Mouse (Mus musculus) myocyte (in vitro differentiated cells): ENCODE measurements around the gene Pola2. TPM values are rescaled to one million over a fixed set of nuclear protein-coding genes. Genes with fewer than 3 reads are reported as not detected.
A peak's percentile ranks its signal among the peaks of the same experiment; 100 is the strongest.

ENCODE experiments used
- H3K27me3 ChIP-seq: one replicate; pipeline ENCODE4 v1.6.1; 2011; ENCODE audit not compliant: control insufficient read depth, insufficient read depth, insufficient read length
- H3K36me3 ChIP-seq: one replicate; pipeline ENCODE4 v1.6.1; 2011; ENCODE audit not compliant: control insufficient read depth, insufficient read depth
- H3K4me2 ChIP-seq: one replicate; pipeline ENCODE4 v1.6.1; 2011; ENCODE audit warnings: low read depth, control low read depth
- H3K4me3 ChIP-seq: one replicate; pipeline ENCODE4 v1.5.1; 2011; ENCODE audit warnings: mild to moderate bottlenecking, control low read depth, moderate library complexity
- H3K79me2 ChIP-seq: one replicate; pipeline ENCODE4 v1.6.1; 2011; ENCODE audit not compliant: control insufficient read depth, insufficient read depth
- H3ac ChIP-seq: one replicate; pipeline ENCODE4 v1.6.1; 2011; ENCODE audit not compliant: control insufficient read depth, insufficient read length
- CEBPB ChIP-seq: IDR thresholded peaks from 2 replicates; pipeline ENCODE4 v1.6.1; 2011; ENCODE audit warnings: mild to moderate bottlenecking, moderate library complexity; ENCODE audit not compliant: poor library complexity, insufficient read depth, severe bottlenecking
- E2F4 ChIP-seq: IDR thresholded peaks from one replicate; pipeline ENCODE4 v1.6.1; 2011; ENCODE audit warnings: mild to moderate bottlenecking, control low read depth, moderate library complexity; ENCODE audit not compliant: insufficient read depth
- MAX ChIP-seq: IDR thresholded peaks from one replicate; pipeline ENCODE4 v1.6.1; 2011; ENCODE audit warnings: low read depth, mild to moderate bottlenecking, control low read depth
- MYOD1 ChIP-seq, 3 experiments: IDR thresholded peaks; one replicate each; pipeline ENCODE4 v1.6.1; 2011; ENCODE audit warnings: control low read depth in 2 of 3, low read depth in 2 of 3, mild to moderate bottlenecking in 2 of 3, moderate library complexity in 1 of 3; ENCODE audit not compliant: insufficient read length in 2 of 3, control insufficient read depth in 1 of 3
- MYOG ChIP-seq, 3 experiments: IDR thresholded peaks; one replicate each; pipeline ENCODE4 v1.6.1; 2011; ENCODE audit warnings: control low read depth in 2 of 3, low read depth in 2 of 3, mild to moderate bottlenecking in 2 of 3; ENCODE audit not compliant: insufficient read length in 2 of 3, control insufficient read depth in 1 of 3, insufficient read depth in 1 of 3
- POLR2A ChIP-seq: IDR thresholded peaks from one replicate; pipeline ENCODE4 v1.6.1; 2011; ENCODE audit warnings: low read depth, mild to moderate bottlenecking, control low read depth, moderate library complexity; ENCODE audit not compliant: insufficient read length
- POLR2AphosphoS2 ChIP-seq: IDR thresholded peaks from one replicate; pipeline ENCODE4 v1.6.1; 2011; ENCODE audit warnings: low read depth, control low read depth; ENCODE audit not compliant: insufficient read length
- REST ChIP-seq: IDR thresholded peaks from one replicate; pipeline ENCODE4 v1.6.1; 2011; ENCODE audit warnings: mild to moderate bottlenecking, control low read depth, moderate library complexity; ENCODE audit not compliant: insufficient read depth, insufficient read length
- SRF ChIP-seq: IDR thresholded peaks from one replicate; pipeline ENCODE4 v1.6.1; 2011; ENCODE audit warnings: low read depth; ENCODE audit not compliant: control insufficient read depth, insufficient read length
- TCF12 ChIP-seq: IDR thresholded peaks from one replicate; pipeline ENCODE4 v1.6.1; 2011; ENCODE audit warnings: mild to moderate bottlenecking, control low read depth; ENCODE audit not compliant: poor library complexity, insufficient read depth, severe bottlenecking
- TCF3 ChIP-seq: IDR thresholded peaks from one replicate; pipeline ENCODE4 v1.6.1; 2011; ENCODE audit warnings: low read depth, control low read depth; ENCODE audit not compliant: insufficient read length
- USF1 ChIP-seq: IDR thresholded peaks from one replicate; pipeline ENCODE4 v1.6.1; 2011; ENCODE audit warnings: low read depth, mild to moderate bottlenecking, control low read depth, moderate library complexity
- polyA plus RNA-seq: library from polyadenylated mRNA; unstranded; fragments of >200 nt; fragmentation: generic; extraction: Trizol; gene quantifications from one replicate; pipeline ENCODE4 v1.2.1, GENCODE M21; 2012; ENCODE audit warnings: missing spikeins

Pola2 gene
- polyA plus RNA-seq, 1 experiment, result 11.9 TPM

GRCm38 (mm10) chr19:5990921-5991320 is 26.9 kb upstream of the Pola2 start:
- Histone ChIP-seq H3K79me2 (no peaks in the 10 kb centered on the region), H3K4me3 (no peak overlapping the region), H3K4me2 (peak overlapping the region; percentile 34)

DNA sequence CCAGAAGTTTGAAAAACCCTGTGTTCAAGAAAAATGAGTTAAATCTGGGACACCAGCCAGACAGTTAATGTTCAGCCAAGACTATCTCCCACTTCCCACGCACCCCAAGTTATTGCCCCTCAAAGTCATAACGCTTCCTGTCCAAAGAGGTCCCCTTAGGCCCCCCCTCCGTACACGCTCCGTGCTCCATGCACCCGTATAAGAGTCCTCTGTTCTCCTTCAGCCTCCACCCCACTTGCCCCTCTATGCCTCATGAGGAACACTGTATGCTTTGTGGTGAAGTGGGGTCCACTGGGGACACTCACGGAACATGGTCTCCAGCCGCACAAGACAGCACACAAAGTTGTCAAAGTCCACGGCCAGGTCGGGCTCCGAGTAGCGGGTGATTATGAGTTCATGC is 26.0 kb upstream of the Pola2 start:
- Histone ChIP-seq H3K27me3 (no peaks in the 10 kb centered on the region), H3ac (no peak overlapping the region), H3K4me2 (no peak overlapping the region), H3K36me3 (peaks cover 21% of the 10 kb centered on the region), H3K79me2 (no peaks in the 10 kb centered on the region), H3K4me3 (no peak overlapping the region)
- TF ChIP-seq POLR2AphosphoS2 (no peak), MYOD1 (IDR thresholded peaks at IDR 0.05; ENCODE audit: control insufficient read depth in 1 of 3, insufficient read length in 2 of 3, low read depth in 2 of 3) (no peak), TCF12 (no peak), POLR2A (no peak), USF1 (no peak), CEBPB (no peak), MYOG (IDR thresholded peaks at IDR 0.05; ENCODE audit: control insufficient read depth in 1 of 3, insufficient read depth in 1 of 3, insufficient read length in 2 of 3, low read depth in 2 of 3) (no peak), MAX (no peak), REST (no peak), E2F4 (no peak), TCF3 (no peak), SRF (no peak)

More at GRCm38 (mm10) chr19:5990921-5991320, 26.9 kb upstream of the Pola2 start:
- H3ac ChIP-seq, result no peak overlapping the region
- H3K36me3 ChIP-seq, result peaks cover 21% of the 10 kb centered on the region
- no peaks in the 10 kb centered on the region for H3K27me3 ChIP-seq
- TF ChIP-seq SRF (no peak), USF1 (peak; percentile 44)

DNA sequence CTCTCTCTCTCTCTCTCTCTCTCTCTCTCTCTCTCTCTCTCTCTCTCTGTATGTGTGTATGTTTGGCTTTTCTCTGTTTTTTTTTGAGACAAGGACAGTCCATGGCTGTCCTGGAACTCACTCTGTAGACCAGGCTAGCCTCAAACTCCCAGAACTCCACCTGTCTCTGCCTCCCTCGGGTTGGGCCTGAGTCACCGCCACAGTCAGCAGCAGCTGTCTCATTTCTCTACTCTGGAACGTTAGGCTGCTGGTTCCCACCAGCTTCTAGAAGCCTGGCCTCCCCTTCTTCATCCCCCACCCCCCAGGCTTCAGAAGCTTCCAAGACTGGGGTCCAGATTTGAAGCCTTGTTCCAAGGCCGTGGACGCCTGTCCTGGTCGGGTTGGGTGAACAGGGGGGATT is 25.6 kb upstream of the Pola2 start:
- peak; percentile 47 to 94 (median 80) for TF ChIP-seq MYOG (IDR thresholded peaks at IDR 0.05; ENCODE audit: control insufficient read depth in 1 of 3, insufficient read depth in 1 of 3, insufficient read length in 2 of 3, low read depth in 2 of 3)
- peak; percentile 40 to 95 (median 93) for TF ChIP-seq MYOD1 (IDR thresholded peaks at IDR 0.05; ENCODE audit: control insufficient read depth in 1 of 3, insufficient read length in 2 of 3, low read depth in 2 of 3)
- no peak for TF ChIP-seq REST
- no peak for TF ChIP-seq POLR2AphosphoS2
- peak; percentile 61 for TF ChIP-seq TCF12
- no peak for TF ChIP-seq SRF
- no peak for TF ChIP-seq USF1
- TF ChIP-seq E2F4, result no peak
- TF ChIP-seq TCF3, result peak; percentile 53
- Histone ChIP-seq H3K79me2 (no peaks in the 10 kb centered on the region), H3K27me3 (no peaks in the 10 kb centered on the region), H3K4me3 (no peak overlapping the region), H3ac (no peak overlapping the region), H3K36me3 (peaks cover 21% of the 10 kb centered on the region), H3K4me2 (no peak overlapping the region)

GRCm38 (mm10) chr19:5988815-5989452 is 24.9 kb upstream of the Pola2 start:
- H3K36me3 ChIP-seq, result peaks cover 16% of the 10 kb centered on the region
- H3K4me3 ChIP-seq, result no peak overlapping the region
- no peaks in the 10 kb centered on the region for H3K79me2 ChIP-seq
- TF ChIP-seq MAX, result no peak
- no peak for TF ChIP-seq TCF12
- no peak for TF ChIP-seq REST
- no peak for TF ChIP-seq TCF3
- no peak for TF ChIP-seq MYOG (IDR thresholded peaks at IDR 0.05; ENCODE audit: control insufficient read depth in 1 of 3, insufficient read depth in 1 of 3, insufficient read length in 2 of 3, low read depth in 2 of 3)
- TF ChIP-seq POLR2AphosphoS2, result peak; percentile 20
- peak; percentile 39 for TF ChIP-seq POLR2A
- TF ChIP-seq CEBPB, result no peak
- TF ChIP-seq MYOD1 (IDR thresholded peaks at IDR 0.05; ENCODE audit: control insufficient read depth in 1 of 3, insufficient read length in 2 of 3, low read depth in 2 of 3), result no peak
- TF ChIP-seq SRF, result no peak
- no peak for TF ChIP-seq E2F4
- no peak for TF ChIP-seq USF1
- peak overlapping the region; percentile 53 for H3K4me2 ChIP-seq
- no peak overlapping the region for H3ac ChIP-seq
- H3K27me3 ChIP-seq, result no peaks in the 10 kb centered on the region
